Mouse (Mus musculus): ENCODE data around the gene Gm17018. TPM values are rescaled to one million over a fixed set of nuclear protein-coding genes. Genes with fewer than 3 reads are reported as not detected.

Gm17018 gene
- polyA plus RNA-seq, 1 experiment = 22.4 TPM

GRCm38 (mm10) chr19:45628649-45629048, 68.2 kb downstream of the Gm17018 start:
- no peak overlapping the region for H3K9ac ChIP-seq (ENCODE audit: low read depth, poor library complexity, severe bottlenecking)
- H3K27ac ChIP-seq (ENCODE audit: insufficient read depth, low read length) = no peak overlapping the region
- no peaks in the 10 kb centered on the region for H3K36me3 ChIP-seq (ENCODE audit: control insufficient read depth, insufficient read depth, low read length, poor library complexity, severe bottlenecking)
- TF ChIP-seq EP300 (IDR thresholded peaks at IDR 0.05; ENCODE audit: insufficient read depth, low read depth, low read length) = no peak
- TF ChIP-seq CTCF (IDR thresholded peaks at IDR 0.05; ENCODE audit: low read depth, low read length) = no peak
- TF ChIP-seq POLR2A (IDR thresholded peaks at IDR 0.05; ENCODE audit: insufficient read depth, low read length) = no peak
- H3K4me1 ChIP-seq (ENCODE audit: control insufficient read depth, insufficient read depth, low read length) = no peaks in the 10 kb centered on the region
- H3K9me3 ChIP-seq (replicated peaks; ENCODE audit: control insufficient read depth, insufficient read depth, low read length, poor library complexity, severe bottlenecking) = no peaks in the 10 kb centered on the region
- no peak overlapping the region for H3K4me3 ChIP-seq (ENCODE audit: low read depth, low read length)
- no peaks in the 10 kb centered on the region for H3K27me3 ChIP-seq (ENCODE audit: control insufficient read depth, insufficient read depth, low read length, poor library complexity, severe bottlenecking)

GRCm38 (mm10) chr19:45629219-45629618, 68.8 kb downstream of the Gm17018 start:
- H3K9me3 ChIP-seq (replicated peaks; ENCODE audit: control insufficient read depth, insufficient read depth, low read length, poor library complexity, severe bottlenecking) = no peaks in the 10 kb centered on the region
- H3K36me3 ChIP-seq (ENCODE audit: control insufficient read depth, insufficient read depth, low read length, poor library complexity, severe bottlenecking) = no peaks in the 10 kb centered on the region
- no peak overlapping the region for H3K9ac ChIP-seq (ENCODE audit: low read depth, poor library complexity, severe bottlenecking)
- H3K4me3 ChIP-seq (ENCODE audit: low read depth, low read length) = no peak overlapping the region
- no peaks in the 10 kb centered on the region for H3K27me3 ChIP-seq (ENCODE audit: control insufficient read depth, insufficient read depth, low read length, poor library complexity, severe bottlenecking)
- no peaks in the 10 kb centered on the region for H3K4me1 ChIP-seq (ENCODE audit: control insufficient read depth, insufficient read depth, low read length)
- H3K27ac ChIP-seq (ENCODE audit: insufficient read depth, low read length) = no peak overlapping the region
- TF ChIP-seq CTCF (IDR thresholded peaks at IDR 0.05; ENCODE audit: low read depth, low read length) = no peak
- TF ChIP-seq EP300 (IDR thresholded peaks at IDR 0.05; ENCODE audit: insufficient read depth, low read depth, low read length) = no peak
- TF ChIP-seq POLR2A (IDR thresholded peaks at IDR 0.05; ENCODE audit: insufficient read depth, low read length) = no peak

Other genes with a start within 250 kb of the Gm17018 start
- 38.9 and 39.1 TPM in 2 replicates for gene Btrc, start 196.9 kb upstream of the Gm17018 start, polyA plus RNA-seq (2011; ENCODE audit: insufficient read depth, insufficient read length, low read depth, missing spikeins)
- 10.6 and 13.4 TPM in 2 replicates for gene Poll, start 84 bp upstream of the Gm17018 start, polyA plus RNA-seq (2011; ENCODE audit: insufficient read depth, insufficient read length, low read depth, missing spikeins)
- 13.2 and 15.5 TPM in 2 replicates for gene Fbxw4, start 99.7 kb downstream of the Gm17018 start, polyA plus RNA-seq (2011; ENCODE audit: insufficient read depth, insufficient read length, low read depth, missing spikeins)
- 22.6 and 25.9 TPM in 2 replicates for gene Fgf8, start 182.3 kb downstream of the Gm17018 start, polyA plus RNA-seq (2011; ENCODE audit: insufficient read depth, insufficient read length, low read depth, missing spikeins)
- 188 and 196 TPM in 2 replicates for gene Npm3, start 189.0 kb downstream of the Gm17018 start, polyA plus RNA-seq (2011; ENCODE audit: insufficient read depth, insufficient read length, low read depth, missing spikeins)
- 177 and 181 TPM in 2 replicates for gene Mgea5, start 223.2 kb downstream of the Gm17018 start, polyA plus RNA-seq (2011; ENCODE audit: insufficient read depth, insufficient read length, low read depth, missing spikeins)